Mouse (Mus musculus) ES-E14 (cell line): ENCODE data around the gene Gpr135. TPM values are rescaled to one million over a fixed set of nuclear protein-coding genes. Genes with fewer than 3 reads are reported as not detected.

ENCODE experiments used
- DNase-seq: peaks from one replicate; pipeline ENCODE4 v3.0.0-alpha.2; 2013; ENCODE audit warnings: low read depth, low spot score
- H3K27ac ChIP-seq: 2 replicates; pipeline ENCODE4 v1.5.1; 2012; ENCODE audit warnings: low read depth, mild to moderate bottlenecking, low read length, moderate library complexity, mixed read lengths; ENCODE audit not compliant: poor library complexity, insufficient read depth, severe bottlenecking
- H3K36me3 ChIP-seq: 2 replicates; pipeline ENCODE4 v1.6.1; 2012; ENCODE audit warnings: mild to moderate bottlenecking, low read length, moderate library complexity, mixed read lengths; ENCODE audit not compliant: control insufficient read depth, poor library complexity, insufficient read depth, severe bottlenecking
- H3K4me1 ChIP-seq, 2 experiments: fragments of 150-350 bp in 1 of 2; sonication (generic) in 1 of 2; 2 replicates each; pipeline ENCODE4 v1.6.1; 2012; ENCODE audit warnings: low read length in 2 of 2, mild to moderate bottlenecking in 1 of 2, mixed read lengths in 1 of 2; ENCODE audit not compliant: control insufficient read depth in 2 of 2, insufficient read depth in 2 of 2, poor library complexity in 1 of 2
- H3K4me3 ChIP-seq, 2 experiments: fragments of 150-350 bp in 1 of 2; sonication (generic) in 1 of 2; 2 replicates each; pipeline ENCODE4 v1.5.1; 2012; ENCODE audit warnings: low read length in 2 of 2, low read depth in 1 of 2, mild to moderate bottlenecking in 1 of 2, mixed read lengths in 1 of 2; ENCODE audit not compliant: insufficient read depth in 1 of 2, poor library complexity in 1 of 2, severe bottlenecking in 1 of 2
- H3K9ac ChIP-seq: 2 replicates; pipeline ENCODE4 v1.6.1; 2012; ENCODE audit warnings: low read depth, mild to moderate bottlenecking, low read length, mixed read lengths; ENCODE audit not compliant: poor library complexity, insufficient read depth, severe bottlenecking
- H3K9me3 ChIP-seq: fragments of 150-350 bp; sonication (generic); 2 replicates; pipeline ENCODE4 v1.6.1; 2012; ENCODE audit warnings: low read depth, mild to moderate bottlenecking, low read length; ENCODE audit not compliant: control insufficient read depth, insufficient read depth
- CHD2 ChIP-seq: IDR thresholded peaks from 2 replicates; pipeline ENCODE4 v1.6.1; 2014; ENCODE audit warnings: mild to moderate bottlenecking, low read depth, low read length, inconsistent platforms
- HCFC1 ChIP-seq: IDR thresholded peaks from 2 replicates; pipeline ENCODE4 v1.6.1; 2012; ENCODE audit warnings: low read length, inconsistent platforms, borderline replicate concordance; ENCODE audit not compliant: insufficient read depth
- MAFK ChIP-seq: IDR thresholded peaks from 2 replicates; pipeline ENCODE4 v1.6.1; 2014; ENCODE audit warnings: mild to moderate bottlenecking, low read depth, low read length, inconsistent platforms; ENCODE audit not compliant: insufficient read depth
- ZC3H11A ChIP-seq: IDR thresholded peaks from 2 replicates; pipeline ENCODE4 v1.6.1; 2012; ENCODE audit warnings: low read depth, mild to moderate bottlenecking, inconsistent platforms, low read length, borderline replicate concordance
- ZNF384 ChIP-seq: IDR thresholded peaks from 2 replicates; pipeline ENCODE4 v1.6.1; 2012; ENCODE audit warnings: low read depth, low read length, inconsistent platforms
- in situ Hi-C, 2 experiments: fragments of 600-800 bp; cut with MboI; formaldehyde crosslinking; loops; one replicate each; pipeline ENCODE4 v1.15.1; 2025; ENCODE audit warnings: low sequenced_read_pairs in 2 of 2, inconsistent platforms in 1 of 2; ENCODE audit not compliant: unreplicated experiment in 2 of 2
- total RNA-seq: library from RNA; depleted of rRNA; stranded (reverse); fragments of 300-350 nt; gene quantifications from 2 replicates; pipeline ENCODE4 v1.2.3, GENCODE M21; 2012

Gene Gpr135
- total RNA-seq, 1 experiment = 2.7 TPM

DNA sequence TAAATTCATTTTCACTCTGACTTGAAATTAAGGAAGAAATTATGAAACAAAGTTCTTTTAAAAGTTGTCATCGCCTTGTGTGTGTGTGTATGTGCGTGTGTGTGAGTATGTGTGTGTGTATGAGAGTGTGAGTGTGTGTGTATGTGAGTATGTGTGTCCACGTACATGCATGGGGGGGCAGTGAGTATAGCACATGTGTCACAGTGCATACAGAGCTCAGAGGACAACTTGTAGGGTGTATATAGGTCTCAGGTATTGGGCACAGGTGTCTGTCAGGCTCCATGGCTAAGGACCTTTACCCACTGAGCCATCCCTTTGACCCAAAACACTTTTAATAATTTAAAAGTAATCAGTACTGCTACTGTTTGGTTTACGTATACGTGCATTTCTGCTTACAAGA lies 33.1 kb upstream of the Gpr135 start:
- no peak overlapping the region for H3K27ac ChIP-seq
- no peak overlapping the region for H3K4me3 ChIP-seq
- H3K4me1 ChIP-seq = peaks cover 0 to 2% of the 10 kb centered on the region in 2 experiments; a peak in 1 of 4 replicates
- H3K9ac ChIP-seq = no peak overlapping the region
- H3K9me3 ChIP-seq = no peaks in the 10 kb centered on the region
- in situ Hi-C loops = loop anchor here (10.0 to 25.0 kb wide), 2 partner anchors 141 to 333 kb away; partner anchors contain the start of gene Lrrc9 (in 1 of the 2)
- TF ChIP-seq CHD2 (no peak), MAFK (no peak), HCFC1 (no peak), ZC3H11A (no peak), ZNF384 (no peak)
- no peak for DNase-seq
- peaks cover 2% of the 10 kb centered on the region; the same call in 1 of the 2 replicates for H3K36me3 ChIP-seq

DNA sequence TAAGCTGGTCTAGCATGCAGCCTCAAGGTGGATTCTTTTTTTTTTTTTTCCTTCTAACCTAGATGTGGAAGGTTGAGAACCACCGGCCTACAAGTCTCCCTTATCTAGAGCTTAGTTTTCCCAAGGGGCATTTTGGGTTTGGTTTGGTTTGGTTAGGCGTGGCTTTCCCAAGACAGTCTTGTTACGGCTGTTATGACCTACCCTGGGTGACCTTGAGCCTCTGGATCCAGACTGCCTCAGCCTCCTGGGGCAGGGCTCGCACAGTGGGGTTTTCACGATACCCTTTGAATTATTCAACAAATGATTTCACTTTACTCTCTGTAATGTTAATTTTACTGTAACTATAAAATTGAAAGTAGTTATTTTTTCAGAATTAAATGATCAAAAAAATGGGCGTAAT lies 31.9 kb upstream of the Gpr135 start:
- DNase-seq = no peak
- Histone ChIP-seq H3K9ac (no peak overlapping the region), H3K27ac (no peak overlapping the region), H3K36me3 (peaks cover 5% of the 10 kb centered on the region), H3K4me3 (no peak overlapping the region), H3K9me3 (no peaks in the 10 kb centered on the region), H3K4me1 (peaks cover 0 to 2% of the 10 kb centered on the region in 2 experiments; a peak in 1 of 4 replicates)
- in situ Hi-C loops = loop anchor here (10.0 to 25.0 kb wide), 2 partner anchors 142 to 335 kb away; partner anchors contain the start of gene Lrrc9 (in 1 of the 2)
- no peak for TF ChIP-seq CHD2
- no peak for TF ChIP-seq ZNF384
- TF ChIP-seq MAFK = no peak
- TF ChIP-seq ZC3H11A = no peak
- TF ChIP-seq HCFC1 = no peak

DNA sequence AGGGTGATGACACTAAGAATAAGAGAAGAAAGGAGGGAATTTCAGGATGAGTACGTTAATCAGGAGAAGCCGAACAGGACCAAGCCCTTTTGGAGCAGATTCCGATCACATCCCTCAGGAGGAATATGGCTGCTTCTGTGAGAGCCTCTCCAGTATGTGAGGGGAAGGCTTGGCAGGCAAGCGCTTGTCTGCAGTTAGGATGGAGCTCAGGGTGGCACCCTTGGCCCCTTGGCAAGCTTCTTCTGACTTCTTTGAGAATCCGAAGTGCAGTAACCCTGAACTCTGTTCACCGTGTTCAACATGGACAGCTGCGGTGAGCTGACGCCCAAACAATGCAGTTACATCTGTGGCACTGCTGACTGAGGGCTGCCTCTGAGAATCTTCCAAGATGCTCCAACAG lies 26.0 kb upstream of the Gpr135 start:
- Histone ChIP-seq H3K4me3 (no peak overlapping the region), H3K27ac (no peak overlapping the region), H3K36me3 (peaks cover 26% of the 10 kb centered on the region), H3K9me3 (no peaks in the 10 kb centered on the region), H3K9ac (no peak overlapping the region), H3K4me1 (no peaks in the 10 kb centered on the region)
- DNase-seq = no peak
- in situ Hi-C loops = no loop called here
- no peak for TF ChIP-seq ZNF384
- TF ChIP-seq CHD2 = no peak
- TF ChIP-seq ZC3H11A = no peak
- TF ChIP-seq MAFK = no peak
- no peak for TF ChIP-seq HCFC1

DNA sequence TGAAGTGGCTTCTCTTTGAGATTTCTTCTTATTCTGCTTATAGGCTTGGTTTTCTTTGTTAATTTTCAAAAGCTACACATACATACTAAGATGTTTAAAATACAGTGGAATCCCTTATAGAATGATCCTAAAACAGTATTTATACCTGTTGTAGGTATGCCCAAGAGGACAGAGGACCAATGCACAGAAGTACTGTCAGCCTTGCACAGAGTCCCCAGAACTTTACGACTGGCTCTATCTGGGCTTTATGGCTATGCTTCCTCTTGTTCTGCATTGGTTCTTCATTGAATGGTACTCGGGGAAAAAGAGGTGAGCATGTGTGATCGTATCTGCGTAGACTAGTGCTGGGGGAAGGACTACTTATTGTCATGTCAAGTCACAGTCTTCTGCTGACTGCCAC lies 18.9 kb upstream of the Gpr135 start:
- H3K4me1 ChIP-seq = 0 out of 4 replicates have a peak, but pooled peaks cover 0 to 2% of the 10 kb centered on the region in 2 experiments
- in situ Hi-C loops = no loop called here
- TF ChIP-seq HCFC1 (no peak), MAFK (no peak), ZNF384 (no peak), CHD2 (no peak)
- H3K36me3 ChIP-seq = peaks cover 13% of the 10 kb centered on the region
- no peak overlapping the region for H3K4me3 ChIP-seq
- no peak for DNase-seq
- no peaks in the 10 kb centered on the region for H3K9me3 ChIP-seq
- H3K9ac ChIP-seq = no peak overlapping the region
- no peak overlapping the region for H3K27ac ChIP-seq

DNA sequence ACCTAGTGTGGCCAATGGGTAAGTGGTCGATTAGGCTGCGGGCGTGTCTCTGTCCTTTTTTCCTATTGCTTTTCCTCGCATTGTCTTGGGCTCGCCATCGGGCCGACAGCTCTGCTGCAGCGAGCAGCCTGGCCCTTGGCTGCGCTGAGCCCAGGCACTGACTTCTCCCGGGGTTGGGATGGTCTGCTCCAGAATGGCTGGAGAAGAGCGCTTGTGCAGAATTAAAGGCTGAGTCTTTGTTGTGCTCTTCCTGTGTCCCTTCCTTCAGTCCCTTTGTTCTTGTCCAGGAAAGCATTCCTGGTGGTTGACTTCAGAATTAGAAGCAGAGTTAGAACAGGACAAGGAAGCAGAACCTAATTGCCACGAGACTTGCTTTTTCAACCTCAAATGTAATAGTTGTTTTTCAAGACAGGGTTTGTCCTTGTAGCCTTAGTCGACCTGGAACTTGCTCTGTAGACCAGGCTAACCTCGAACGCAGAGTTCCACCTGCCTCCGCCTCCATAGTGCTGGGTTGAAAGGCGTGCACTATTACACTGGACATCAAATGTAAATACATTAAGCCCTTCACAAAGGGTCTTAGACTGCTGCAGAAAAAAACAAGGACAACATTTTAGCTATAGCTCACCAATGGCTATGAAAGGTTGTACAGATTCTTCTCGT lies 15.4 kb upstream of the Gpr135 start:
- DNase-seq = no peak
- in situ Hi-C loops = no loop called here
- peak overlapping the region; percentile 72 to 79 for H3K4me3 ChIP-seq
- H3K36me3 ChIP-seq = no peaks in the 10 kb centered on the region; the same call in 1 of the 2 replicates
- peak overlapping the region; percentile 84 for H3K9ac ChIP-seq
- no peak for TF ChIP-seq HCFC1
- no peak for TF ChIP-seq CHD2
- TF ChIP-seq MAFK = no peak
- no peak for TF ChIP-seq ZC3H11A
- TF ChIP-seq ZNF384 = no peak
- peaks cover 2 to 3% of the 10 kb centered on the region in 2 experiments; a peak in 1 of 4 replicates for H3K4me1 ChIP-seq
- H3K9me3 ChIP-seq = no peaks in the 10 kb centered on the region
- peak overlapping the region; percentile 86 for H3K27ac ChIP-seq
